Mouse (Mus musculus) CH12.LX (cell line): ENCODE measurements around the gene Ush1g.

Source experiments
- CTCF ChIP-seq, 2 experiments: IDR thresholded peaks in 1 of 2; conservative IDR thresholded peaks in 1 of 2; 2 replicates each; pipeline ENCODE4 v1.5.1; 2011 to 2012; ENCODE audit warnings: low read depth in 2 of 2, low read length in 2 of 2, improper control_type of control experiment in 1 of 2, inconsistent platforms in 1 of 2, mild to moderate bottlenecking in 1 of 2, moderate library complexity in 1 of 2
- POLR2A ChIP-seq: IDR thresholded peaks from 2 replicates; pipeline ENCODE4 v1.6.1; 2011; ENCODE audit warnings: low read depth, mild to moderate bottlenecking, improper control_type of control experiment, low read length

DNA sequence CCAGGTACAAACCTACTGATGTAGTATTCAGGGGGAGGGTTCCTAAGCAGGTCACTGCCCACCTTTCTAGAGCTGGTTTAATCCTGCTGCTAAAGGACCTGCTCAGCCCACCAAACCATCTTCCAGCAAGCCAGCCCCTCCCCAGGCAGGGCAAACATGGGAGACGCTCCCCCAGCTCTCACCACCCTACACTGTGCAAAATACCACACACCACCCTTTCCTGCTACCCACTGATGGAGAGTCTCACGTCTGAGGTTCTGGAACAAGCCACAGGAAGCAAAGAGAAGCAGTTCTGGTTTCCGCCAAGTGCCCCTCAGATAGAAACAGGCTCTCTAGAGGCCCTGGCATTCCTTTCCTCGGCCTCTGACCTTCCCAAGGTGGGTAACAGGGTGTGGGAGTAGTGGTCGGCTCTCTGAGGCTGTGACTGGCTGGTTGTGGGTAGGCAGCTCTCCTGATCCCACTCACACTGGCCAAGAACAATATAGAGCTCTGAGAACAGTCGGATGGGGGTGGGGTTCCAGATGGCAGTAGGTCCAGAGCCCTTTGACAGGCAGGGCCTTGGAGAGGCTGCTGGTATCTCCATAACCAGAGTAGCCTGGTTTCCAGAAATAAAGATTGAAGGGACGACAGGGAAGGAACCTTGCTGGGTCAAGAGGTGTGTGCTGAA is 44.3 kb upstream of the Ush1g start:
- TF ChIP-seq CTCF (conservative IDR thresholded peaks at IDR 0.05 in 1 of 2, IDR thresholded peaks at IDR 0.05 in 1 of 2; ENCODE audit: low read depth in 2 of 2, low read length in 2 of 2) (no peak), POLR2A (no peak)
